In genomic region chr15:93287628-93288027, GRCm38 (mm10) we compare ENCODE assay signal across 22 mouse cellular contexts. TPM values are rescaled to one million over a fixed set of nuclear protein-coding genes. Genes with fewer than 3 reads are reported as not detected.
DNase-seq lines count a peak whose midpoint lies in the region; ATAC-seq lines count a peak whose summit lies in the region.
"Had no signal": no experiment of that assay in that cellular context is flagged by ENCODE, and none has a peak within 500 bp of the region (broad histone marks: within the 10 kb centered on the region; RNA-seq: fewer than 3 reads in every experiment).

No protein-coding gene starts in this region.

- no peak overlapping the region for H3K27ac ChIP-seq in limb, embryonic 10.5 days
- H3K27ac ChIP-seq: embryonic facial prominence, embryonic 13.5 days; forebrain, embryonic 12.5 days; heart, embryonic 10.5 days; hindbrain, embryonic 10.5 days; hindbrain, embryonic 14.5 days had no signal

- H3K9me3 ChIP-seq in limb, embryonic 10.5 days (replicated peaks): no peaks in the 10 kb centered on the region
- H3K9me3 ChIP-seq: embryonic facial prominence, embryonic 13.5 days; forebrain, embryonic 12.5 days; heart, embryonic 10.5 days; hindbrain, embryonic 10.5 days had no signal

- peak; percentile 55 to 66; a peak in 3 of 4 replicates for ATAC-seq in hematopoietic stem cell, adult 5-6 weeks (replicated peaks in 1 of 2; ENCODE audit: insufficient read depth in 1 of 2, low FRiP score in 2 of 2, low TSS enrichment in 1 of 2, low read depth in 1 of 2, poor library complexity in 2 of 2, severe bottlenecking in 2 of 2)
- ATAC-seq in monocyte, adult 5-6 weeks (replicated peaks; ENCODE audit: insufficient number of reproducible peaks, low FRiP score, low TSS enrichment, poor library complexity, severe bottlenecking): 0 out of 2 replicates have a peak, but pooled peaks have one; percentile 31
- ATAC-seq in inflammation-experienced regulatory T-cells, adult 6 months: no peak
- ATAC-seq: activated CD4-positive, CD25-positive, alpha-beta regulatory T cell, adult 4 months; forebrain, embryonic 16.5 days; intestine, embryonic 16.5 days had no signal

- no peak overlapping the region for H3K4me3 ChIP-seq in limb, embryonic 10.5 days
- H3K4me3 ChIP-seq: embryonic facial prominence, embryonic 13.5 days; forebrain, embryonic 12.5 days; heart, embryonic 10.5 days; hindbrain, embryonic 10.5 days had no signal

- H3K36me3 ChIP-seq in limb, embryonic 10.5 days: peaks cover 53% of the 10 kb centered on the region

- H3K27me3 ChIP-seq in limb, embryonic 10.5 days (ENCODE audit: low read depth, poor library complexity, severe bottlenecking): no peaks in the 10 kb centered on the region
- H3K27me3 ChIP-seq: embryonic facial prominence, embryonic 13.5 days; forebrain, embryonic 12.5 days had no signal

- peak; percentile 14 for DNase-seq in heart, adult 11 months
- DNase-seq in heart, postnatal 4 days: no peak
- DNase-seq in cerebellum, adult 11 months: no peak
- DNase-seq in limb, embryonic 10.5 days (ENCODE audit: low spot score): no peak
- DNase-seq: adrenal gland, postnatal 14 days; cerebellum, adult 8-10 months; cerebellum, postnatal 25 days; gastrocnemius, postnatal 14 days; heart, adult 18-20 months; heart, postnatal 10 days; kidney, adult 2 months had no signal

- 86% methylated on average over 2 of the region's 2 CpGs for WGBS in limb, embryonic 10.5 days

- no peaks in the 10 kb centered on the region for H3K4me1 ChIP-seq in limb, embryonic 10.5 days
- H3K4me1 ChIP-seq: embryonic facial prominence, embryonic 13.5 days; forebrain, embryonic 12.5 days; heart, embryonic 10.5 days; hindbrain, embryonic 10.5 days had no signal

RNA-seq across cellular contexts. Expression of gene Gxylt1, which starts 12.6 kb away (rescaled TPM):
- total RNA-seq in heart, postnatal 4 days (2021): 10 to 100 TPM; 14.8 to 16.0 TPM
- 21.4 and 24.7 TPM in 2 replicates for total RNA-seq in hematopoietic stem cell, adult 5-6 weeks (2017)
- 47.3 to 60.0 TPM (median 56.2 TPM) in 3 replicates for total RNA-seq in monocyte, adult 5-6 weeks (2017)
- 1 to 10 TPM; 6.8 to 7.2 (median 7.0) TPM for polyA plus RNA-seq in inflammation-experienced regulatory T-cells, adult 6 months (2017; shearing (Covaris generic))
- polyA plus RNA-seq in limb, embryonic 10.5 days (2016; fragmentation: Nextera tagmentation; extraction: Ambion mirVana): 15.6 and 21.7 TPM in 2 replicates

RNA-seq across cellular contexts. Expression of gene Yaf2, which starts 49.1 kb away (rescaled TPM):
- 10 to 100 TPM; 38.6 to 39.5 TPM for total RNA-seq in heart, postnatal 4 days (2021)
- total RNA-seq in hematopoietic stem cell, adult 5-6 weeks (2017): 26.6 and 28.4 TPM in 2 replicates
- 19.9 to 26.2 TPM (median 21.2 TPM) in 3 replicates for total RNA-seq in monocyte, adult 5-6 weeks (2017)
- 10 to 100 TPM; 25.6 to 36.2 (median 33.0) TPM for polyA plus RNA-seq in inflammation-experienced regulatory T-cells, adult 6 months (2017; shearing (Covaris generic))
- 106 and 128 TPM in 2 replicates for polyA plus RNA-seq in limb, embryonic 10.5 days (2016; fragmentation: Nextera tagmentation; extraction: Ambion mirVana)
